Mouse (Mus musculus) G1E (cell line): ENCODE results near the gene Pllp.

Experiments
- CTCF ChIP-seq: IDR thresholded peaks from 2 replicates; pipeline ENCODE4 v1.5.1; 2012; ENCODE audit warnings: low read depth, low read length, inconsistent platforms, mixed read lengths
- GATA1 ChIP-seq: IDR thresholded peaks from 2 replicates; pipeline ENCODE4 v1.6.1; 2012; ENCODE audit warnings: borderline replicate concordance, low read length, inconsistent platforms, mixed read lengths
- GATA2 ChIP-seq: IDR thresholded peaks from 2 replicates; pipeline ENCODE4 v1.6.1; 2012; ENCODE audit warnings: low read depth, low read length, inconsistent platforms, borderline replicate concordance

- no peak for TF ChIP-seq CTCF
- TF ChIP-seq GATA2, result no peak
- no peak for TF ChIP-seq GATA1
Observed at GRCm38 (mm10) chr8:94641938-94642337, 54.1 kb downstream of the Pllp start.
